Mouse (Mus musculus): Measurements from ENCODE around the gene Cdh16. TPM values are rescaled to one million over a fixed set of nuclear protein-coding genes. Genes with fewer than 3 reads are reported as not detected.
A peak's percentile ranks its signal among the peaks of the same experiment; 100 is the strongest.
"Not testable (repeated sequence)": the region's sequence is repeated elsewhere in the genome, so short reads cannot be mapped to it uniquely, and the experiment has no call there.

Gene Cdh16
- under 1 TPM; 0.54 to 0.63 TPM for total RNA-seq (2021)
- long read RNA-seq, experiment 1, partial matches to known transcripts, result 0 of 1 reads
- long read RNA-seq, experiment 1, other reads (novel, unspliced or antisense), result 0 of 1 reads
- long read RNA-seq, experiment 2, result 0 reads

DNA sequence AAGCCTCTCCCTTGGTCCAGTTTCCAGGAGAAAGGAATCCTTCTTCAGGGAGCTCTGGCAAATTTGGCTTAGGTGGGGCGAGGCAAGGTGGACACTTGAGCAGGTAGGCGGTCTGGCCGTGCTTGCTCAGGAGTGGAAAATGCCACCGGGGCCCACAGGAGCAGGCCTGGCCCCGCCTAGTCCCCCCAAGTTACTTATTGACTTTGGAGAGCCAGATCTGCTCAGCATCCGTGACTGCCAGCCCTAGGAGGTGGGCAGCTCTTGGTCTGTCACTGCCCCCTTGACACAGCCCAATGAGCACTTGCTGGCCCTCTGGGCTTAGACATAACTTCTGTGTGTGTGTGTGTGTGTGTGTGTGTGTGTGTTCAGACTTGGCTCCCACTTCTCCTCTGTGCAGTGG lies at the start of gene Cdh16:
Cdh16 (minus strand) TSS at position 236 of the 400 bp plus-strand sequence.
- no peak for DNase-seq

DNA sequence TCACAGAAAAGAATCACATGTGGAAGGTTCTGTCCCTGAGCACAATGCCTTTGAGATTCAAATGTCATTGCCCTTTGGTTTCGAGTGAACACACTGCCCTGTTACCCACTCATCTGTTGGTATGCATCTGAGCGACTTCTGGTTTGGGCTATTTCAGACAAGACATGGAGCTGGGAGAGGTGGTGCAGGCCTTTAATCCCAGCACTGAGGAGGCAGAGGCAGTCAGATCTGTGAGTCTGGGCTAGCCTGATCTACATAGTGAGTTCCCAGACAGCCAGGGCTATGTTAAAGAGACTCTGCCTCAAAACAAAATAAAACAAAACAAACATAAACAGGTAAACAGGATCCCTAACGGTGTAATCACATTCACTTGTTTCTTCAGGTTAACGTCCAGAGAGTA lies 31.4 kb upstream of the Cdh16 start:
- no peak for DNase-seq

DNA sequence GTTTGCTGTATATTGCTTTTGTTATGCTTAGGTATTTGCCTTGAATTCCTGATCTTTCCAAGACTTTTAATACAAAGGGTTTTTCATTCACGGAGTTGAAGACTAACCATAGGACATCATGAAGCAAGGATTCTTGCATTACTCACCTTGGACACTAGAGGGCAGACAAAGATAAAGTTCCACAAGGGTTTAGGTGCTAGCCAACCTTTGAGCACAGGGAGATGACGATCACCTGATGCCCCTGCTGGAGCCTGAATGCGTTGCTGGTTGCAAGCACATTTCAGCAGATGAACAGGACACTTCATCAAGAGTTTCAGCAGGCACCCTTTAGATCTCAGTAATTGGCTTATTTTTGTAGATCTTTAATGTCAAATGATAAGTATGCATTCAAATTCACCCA lies 30.8 kb upstream of the Cdh16 start:
- peak; percentile 54 for DNase-seq

DNA sequence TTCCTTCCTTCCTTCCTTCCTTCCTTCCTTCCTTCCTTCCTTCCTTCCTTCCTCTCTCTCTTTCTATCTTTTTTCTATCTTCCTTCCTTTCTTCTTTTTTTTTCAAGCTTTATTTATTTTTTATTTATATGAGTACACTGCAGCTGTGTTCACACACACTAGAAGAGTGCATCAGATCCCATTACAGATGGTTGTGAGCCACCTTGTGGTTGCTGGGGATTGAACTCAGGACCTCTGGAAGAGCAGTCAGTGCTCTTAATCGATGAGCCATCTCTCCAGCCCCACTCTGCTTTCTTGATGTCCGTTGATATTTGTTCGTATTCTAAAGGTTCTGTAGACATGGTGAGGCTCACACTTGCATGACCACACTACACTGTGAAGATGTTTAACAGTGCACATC lies 20.0 kb upstream of the Cdh16 start:
- not testable (repeated sequence) for DNase-seq

DNA sequence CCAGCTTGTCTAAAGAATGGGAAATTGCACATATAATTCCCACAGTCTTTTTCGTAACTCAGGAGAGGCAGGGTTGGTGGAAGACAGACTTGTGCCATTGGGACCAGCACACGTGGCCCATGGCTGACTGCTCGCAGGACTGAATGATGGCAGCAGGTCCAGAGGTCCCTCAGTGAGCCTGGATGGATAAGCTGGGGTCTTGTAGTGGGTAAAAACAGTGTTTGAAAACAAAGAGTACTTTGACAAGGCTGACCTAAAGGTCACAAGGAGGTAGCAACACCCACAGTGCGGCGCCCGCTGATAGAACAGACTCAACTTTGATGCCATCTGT lies 18.1 kb upstream of the Cdh16 start:
- DNase-seq, result no peak

DNA sequence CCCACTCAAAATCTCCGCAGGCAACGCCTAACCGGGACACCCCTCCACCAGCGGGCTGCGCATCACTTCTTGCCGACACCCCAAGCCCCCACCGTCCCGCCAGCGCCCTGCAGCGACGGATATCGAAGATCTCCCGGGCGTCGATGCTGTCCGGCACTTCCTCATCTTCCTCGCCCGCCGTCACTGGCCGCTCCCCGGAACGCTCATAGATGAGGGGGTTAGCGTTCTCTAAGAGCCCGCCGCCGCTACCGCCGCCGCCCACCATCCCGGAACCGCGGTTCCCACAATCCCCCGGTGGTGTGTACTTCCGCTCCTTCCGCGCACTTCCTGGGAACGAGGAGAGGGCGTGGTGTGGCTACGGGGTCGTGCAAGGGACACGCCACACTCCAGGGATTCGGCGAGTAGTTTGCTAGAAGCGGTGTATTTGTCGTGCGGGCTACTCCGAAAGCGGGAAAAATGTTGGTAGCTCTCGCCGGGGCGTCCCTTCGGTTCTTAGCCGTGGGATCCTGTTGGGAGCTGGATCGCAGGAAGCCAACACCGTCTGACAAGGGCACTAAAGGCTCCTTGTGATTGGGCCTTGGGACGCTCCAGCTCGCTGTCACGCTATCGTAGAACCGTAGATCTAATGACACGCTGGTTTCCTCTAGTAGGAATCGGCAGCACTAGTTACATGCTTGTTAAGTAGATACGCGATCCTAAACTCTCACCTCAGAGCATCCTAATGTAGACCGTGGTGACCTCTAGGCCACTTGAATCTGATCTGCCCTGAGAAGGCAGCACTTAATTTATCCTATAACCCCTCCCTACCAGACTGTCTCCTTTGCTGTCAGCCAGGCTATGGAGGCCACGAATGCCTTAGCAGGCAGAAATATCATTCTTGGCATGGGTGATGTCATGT lies 17.5 kb upstream of the Cdh16 start, which contains the start of gene Ciao2b:
Ciao2b (minus strand) TSS at position 540 of the 898 bp plus-strand sequence.
- peak; percentile 83 for DNase-seq

DNA sequence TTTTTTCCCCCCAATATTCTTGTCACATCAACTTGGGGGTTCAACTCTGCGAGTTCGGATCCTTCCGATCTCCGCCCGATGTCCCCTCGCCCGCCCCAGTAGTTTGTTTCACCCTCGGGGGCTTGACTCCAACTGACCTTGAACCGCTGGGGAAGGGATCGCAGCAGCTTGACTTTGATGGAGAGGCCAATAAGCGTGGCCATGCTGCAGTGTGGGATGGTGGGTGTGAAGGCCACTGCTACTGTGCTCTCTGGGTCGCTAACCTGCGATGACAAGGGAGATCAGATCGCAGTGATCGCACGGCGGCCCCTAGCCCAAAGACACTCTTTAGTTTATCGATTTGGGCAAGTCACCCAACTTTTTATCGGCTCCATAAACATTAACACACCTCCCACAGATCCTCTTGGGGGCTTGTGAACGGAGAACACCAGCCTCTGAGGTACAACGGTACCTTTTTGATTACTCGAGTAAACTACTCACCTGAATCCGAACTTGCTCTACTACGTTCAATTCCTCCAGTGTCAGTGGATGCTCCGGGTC lies 16.7 kb upstream of the Cdh16 start:
- DNase-seq, result no peak

DNA sequence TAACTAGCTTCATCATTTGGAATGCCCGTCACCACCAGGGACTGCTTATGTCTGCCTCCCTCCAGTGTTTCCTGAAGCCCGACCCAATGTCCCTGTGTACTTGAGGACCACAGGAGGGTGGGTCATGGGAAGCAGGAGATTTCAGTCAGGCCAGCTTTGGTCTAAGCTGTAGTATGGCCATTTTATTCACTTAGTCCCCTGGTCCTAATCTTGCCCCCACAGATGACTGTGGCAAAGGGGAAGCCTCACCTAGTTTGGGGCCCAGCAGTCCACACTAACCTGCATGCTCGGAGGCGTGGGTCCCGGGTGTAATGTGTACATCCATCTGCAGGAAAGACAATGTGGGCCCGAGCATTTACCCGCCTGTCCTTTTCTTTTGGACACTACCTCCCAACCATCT lies 16.0 kb upstream of the Cdh16 start:
- no peak for DNase-seq

DNA sequence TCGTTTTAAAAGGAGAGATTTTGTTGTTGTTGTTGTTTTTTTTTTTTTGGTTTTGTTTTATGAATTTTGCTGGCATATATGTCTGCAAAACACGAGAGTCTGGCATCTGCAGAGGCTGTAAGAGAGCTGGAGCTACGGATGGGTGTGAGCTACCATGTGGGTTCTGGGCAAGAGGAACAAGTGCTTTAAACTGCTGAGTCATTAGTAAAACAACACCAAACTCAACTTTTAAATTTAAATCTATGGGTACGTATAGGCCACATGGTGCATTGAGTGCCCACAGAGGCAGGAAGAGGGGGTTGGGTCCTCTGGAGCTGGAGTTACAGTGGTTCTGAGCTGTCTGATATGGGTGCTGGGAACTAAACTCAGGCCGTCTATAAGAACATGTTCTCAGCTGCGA lies 13.8 kb upstream of the Cdh16 start:
- DNase-seq, result no peak

DNA sequence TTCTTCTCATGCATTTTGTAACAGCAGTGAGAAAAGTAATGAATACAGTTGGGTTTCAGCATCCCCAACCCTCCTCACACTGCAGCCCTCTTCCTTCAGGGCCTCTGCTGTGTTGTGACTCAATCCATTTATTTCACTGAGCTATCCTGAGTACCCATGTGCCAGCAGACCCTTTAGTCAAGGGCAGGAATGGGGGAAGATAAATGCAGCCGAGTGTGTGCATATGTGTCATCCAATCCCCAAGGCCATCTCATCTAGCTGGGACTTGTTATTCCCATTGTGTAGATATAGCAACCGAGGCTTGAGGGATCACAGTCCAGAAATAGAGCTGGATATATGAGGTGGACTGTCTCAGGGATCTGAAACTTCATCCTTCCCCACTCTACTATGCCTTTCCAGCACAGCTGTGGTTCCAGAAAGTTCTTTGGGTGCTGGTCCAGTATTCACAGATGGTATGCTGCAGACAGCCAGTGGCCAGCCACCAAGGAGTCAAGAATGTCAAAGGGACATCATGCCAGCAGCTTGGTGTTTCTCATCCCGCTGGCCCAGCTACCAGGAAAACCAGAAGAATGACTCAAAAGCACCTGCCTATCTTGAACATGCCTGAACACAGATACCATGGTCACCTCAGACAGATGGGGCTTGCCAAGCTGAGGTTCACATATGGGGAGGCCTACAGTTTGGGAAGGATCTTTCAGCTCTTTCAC lies 11.0 kb upstream of the Cdh16 start:
- DNase-seq, result no peak

DNA sequence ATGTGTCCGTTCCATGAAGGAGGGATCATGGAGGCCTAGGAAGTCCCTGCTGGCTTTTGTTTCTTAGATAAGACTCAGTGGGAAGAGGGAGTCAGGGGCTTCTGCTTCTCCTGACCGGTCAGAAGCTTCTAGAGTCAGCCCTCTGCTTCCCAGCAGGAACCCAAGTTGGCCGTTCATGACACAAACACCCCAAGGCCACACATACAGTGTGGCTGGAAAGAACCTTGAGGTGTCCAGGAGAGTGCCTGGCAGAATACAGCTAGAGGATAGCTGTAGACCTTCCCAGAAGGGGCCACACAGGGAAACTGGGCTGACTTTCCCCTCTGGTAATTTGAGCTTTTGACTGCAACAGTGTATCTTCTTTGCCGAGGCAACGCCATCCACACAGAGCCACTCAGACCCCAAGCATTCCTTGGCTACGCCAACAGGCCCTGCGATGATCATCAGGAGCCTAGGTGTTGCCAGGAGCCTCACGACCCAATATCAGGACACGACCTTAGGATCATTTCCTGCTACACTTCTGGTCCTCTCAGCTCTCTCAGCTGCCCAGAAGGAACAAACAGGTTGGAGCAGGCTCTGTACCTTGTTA lies 9.1 kb upstream of the Cdh16 start:
- peak; percentile 23 for DNase-seq

DNA sequence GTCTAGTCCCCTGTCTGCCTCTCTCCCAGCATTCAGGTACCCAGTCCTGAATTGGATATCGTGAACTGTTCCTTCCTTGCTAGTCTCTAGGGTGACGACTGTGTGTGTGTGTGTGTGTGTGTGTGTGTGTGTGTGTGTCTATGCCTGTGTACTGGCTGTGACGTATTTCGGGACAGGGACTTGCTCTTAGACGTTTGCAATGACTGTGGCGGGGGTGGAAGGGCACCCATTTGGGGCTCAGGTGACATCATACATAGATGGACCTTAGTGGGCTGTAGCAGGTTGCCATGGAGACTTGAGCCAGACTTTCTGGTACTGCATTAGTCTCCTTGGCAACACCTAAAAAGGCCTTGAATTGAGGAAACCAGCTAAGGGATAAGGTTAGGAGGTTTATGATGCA lies 8.3 kb upstream of the Cdh16 start:
- peak; percentile 3 for DNase-seq

DNA sequence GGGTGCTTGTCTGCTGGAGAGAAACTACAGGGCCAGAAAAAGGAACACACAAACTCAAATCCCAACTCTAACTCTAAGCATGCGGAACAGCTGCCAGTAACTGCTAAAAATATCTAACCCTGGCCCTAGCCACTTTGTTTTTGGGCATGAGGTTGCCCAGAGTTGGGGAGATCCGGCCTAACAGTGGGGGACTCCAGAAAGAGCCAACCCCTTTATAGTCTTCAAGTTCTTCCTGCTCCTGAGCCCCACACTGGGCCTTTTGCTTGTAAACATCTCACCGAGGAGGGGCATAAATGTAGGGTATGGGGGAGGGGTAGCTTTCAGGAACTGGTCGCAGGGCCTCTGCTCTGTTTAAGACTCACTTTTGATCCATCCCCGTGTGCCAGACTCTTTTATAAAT lies 7.8 kb upstream of the Cdh16 start:
- peak; percentile 9 for DNase-seq

DNA sequence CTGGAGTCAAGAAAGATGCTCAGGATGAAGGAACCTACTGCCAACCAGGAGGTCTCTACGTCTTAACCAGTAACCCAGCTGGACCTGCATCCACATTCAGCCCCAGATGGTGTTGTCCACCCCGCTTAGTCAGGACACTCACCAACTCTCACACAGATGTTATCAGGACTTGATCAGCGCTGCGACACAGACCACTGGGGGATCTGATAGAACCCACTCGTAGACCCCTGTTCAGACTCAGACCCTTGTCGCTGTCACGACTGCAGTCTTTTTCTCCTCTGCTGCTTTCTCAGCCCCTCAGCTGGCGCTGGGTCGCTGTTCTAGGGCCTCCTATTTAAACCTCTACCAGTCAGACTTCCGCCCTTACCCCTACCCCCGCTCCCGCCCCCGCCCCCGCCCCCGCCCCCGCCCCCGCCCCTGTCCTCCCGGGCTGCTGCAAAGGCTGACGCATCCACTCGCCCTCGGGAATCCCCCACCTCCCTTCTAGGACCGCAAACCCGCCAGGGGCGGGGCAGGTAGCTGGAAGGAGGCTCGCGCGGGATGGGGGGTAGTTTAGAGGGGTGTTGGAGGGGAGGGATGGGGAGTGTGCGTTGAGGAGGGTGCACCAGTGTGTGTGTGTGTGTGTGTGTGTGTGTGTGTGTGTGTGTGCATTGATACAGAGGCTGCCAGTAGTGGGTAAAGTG lies 6.9 kb upstream of the Cdh16 start, which contains the start of gene Rrad:
Rrad (minus strand) TSS at position 347 of the 683 bp plus-strand sequence.
- peak; percentile 50 for DNase-seq

DNA sequence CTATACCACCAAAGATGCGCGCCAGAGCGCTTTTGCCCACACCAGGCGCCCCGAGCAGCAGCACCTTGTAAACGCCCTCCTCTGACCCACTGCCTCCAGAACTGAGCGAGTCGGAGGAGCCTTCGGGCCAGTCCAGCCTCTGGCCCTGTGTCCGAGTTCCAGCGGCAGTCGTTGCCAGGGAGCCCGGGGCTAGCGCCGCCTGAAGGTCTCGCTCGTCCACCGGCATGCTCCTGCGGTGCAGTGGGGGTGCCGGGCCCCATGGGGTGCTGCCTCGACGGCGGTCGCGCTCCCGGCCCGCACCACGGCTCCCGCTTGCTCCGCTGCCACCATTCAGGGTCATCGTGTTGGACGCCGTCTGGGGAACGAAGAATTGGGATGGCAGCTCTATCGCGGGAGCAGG lies 6.4 kb upstream of the Cdh16 start:
- peak; percentile 62 for DNase-seq

DNA sequence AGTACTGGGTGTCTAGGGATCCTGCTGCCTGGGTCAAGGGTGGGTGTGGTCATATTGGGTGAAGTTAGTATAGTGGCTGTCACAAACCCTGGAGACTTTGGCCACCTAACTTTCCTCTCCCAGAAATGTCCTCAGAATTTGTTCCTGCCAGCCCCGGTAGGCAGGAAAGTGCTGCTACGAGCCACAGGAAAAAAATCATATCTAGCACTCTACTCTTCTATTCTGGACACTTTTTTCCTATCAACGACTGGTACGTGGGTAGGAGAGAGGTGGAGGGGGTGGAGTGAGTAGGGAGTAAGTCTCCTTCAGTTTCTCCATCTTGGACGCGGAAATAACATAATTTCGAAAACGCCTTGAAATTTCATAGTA lies 5.9 kb upstream of the Cdh16 start:
- DNase-seq, result no peak

DNA sequence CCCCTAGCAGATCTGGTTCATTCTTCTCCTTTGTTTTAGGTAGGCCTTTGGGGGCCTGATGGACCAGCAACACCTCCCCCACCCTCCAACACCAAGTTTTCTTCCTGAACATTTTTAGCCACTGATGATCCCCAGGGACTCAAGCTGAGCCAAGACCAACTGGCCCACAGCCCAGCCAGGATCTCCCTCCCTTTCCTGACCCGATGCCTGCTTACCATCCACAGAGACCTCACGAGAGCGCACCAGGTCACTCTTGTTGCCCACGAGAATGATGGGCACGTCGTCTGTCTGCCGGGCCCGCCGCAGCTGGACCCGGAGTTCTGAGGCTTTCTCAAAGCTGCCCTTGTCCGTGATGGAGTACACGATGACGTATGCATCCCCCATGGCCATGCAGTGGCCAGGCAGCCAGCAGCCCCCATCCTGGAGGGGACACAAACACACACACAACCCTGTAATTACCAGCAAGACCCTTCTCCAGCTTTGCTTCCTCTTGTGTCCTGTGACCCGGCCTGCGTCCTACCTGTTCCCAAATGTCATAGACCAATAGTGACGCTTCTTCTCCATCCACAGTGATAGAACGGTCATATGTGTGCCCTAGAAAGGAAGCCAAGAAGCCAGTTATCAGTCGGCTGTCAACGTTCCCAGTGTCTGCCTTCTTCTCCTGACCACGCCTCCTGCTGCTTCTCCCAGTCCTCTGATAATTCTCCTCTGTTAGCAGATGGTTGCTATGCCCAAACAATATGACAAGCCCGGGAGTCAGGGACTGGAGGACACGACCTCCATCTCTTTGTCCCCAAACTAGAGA lies 5.3 kb upstream of the Cdh16 start:
- DNase-seq, result peak; percentile 47

DNA sequence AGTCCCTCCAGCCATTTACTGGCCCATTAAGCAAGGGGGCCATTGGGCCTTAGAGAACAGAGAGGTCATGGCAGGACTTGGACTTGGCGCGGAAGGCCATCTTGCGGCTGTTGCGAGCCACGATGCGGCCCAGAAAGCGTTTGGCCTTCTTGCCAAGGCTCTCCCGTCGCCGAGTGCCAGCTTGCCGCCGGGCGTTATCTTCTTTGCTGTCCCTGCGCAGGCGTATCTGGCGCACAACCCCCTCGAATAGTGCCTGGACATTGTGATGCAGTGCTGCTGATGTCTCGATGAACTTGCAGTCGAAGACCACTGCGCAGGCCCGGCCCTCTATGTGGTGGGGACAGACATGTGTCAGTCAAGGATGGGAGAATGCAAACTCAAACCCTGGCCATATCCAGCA lies 4.2 kb upstream of the Cdh16 start:
- DNase-seq, result peak; percentile 4

DNA sequence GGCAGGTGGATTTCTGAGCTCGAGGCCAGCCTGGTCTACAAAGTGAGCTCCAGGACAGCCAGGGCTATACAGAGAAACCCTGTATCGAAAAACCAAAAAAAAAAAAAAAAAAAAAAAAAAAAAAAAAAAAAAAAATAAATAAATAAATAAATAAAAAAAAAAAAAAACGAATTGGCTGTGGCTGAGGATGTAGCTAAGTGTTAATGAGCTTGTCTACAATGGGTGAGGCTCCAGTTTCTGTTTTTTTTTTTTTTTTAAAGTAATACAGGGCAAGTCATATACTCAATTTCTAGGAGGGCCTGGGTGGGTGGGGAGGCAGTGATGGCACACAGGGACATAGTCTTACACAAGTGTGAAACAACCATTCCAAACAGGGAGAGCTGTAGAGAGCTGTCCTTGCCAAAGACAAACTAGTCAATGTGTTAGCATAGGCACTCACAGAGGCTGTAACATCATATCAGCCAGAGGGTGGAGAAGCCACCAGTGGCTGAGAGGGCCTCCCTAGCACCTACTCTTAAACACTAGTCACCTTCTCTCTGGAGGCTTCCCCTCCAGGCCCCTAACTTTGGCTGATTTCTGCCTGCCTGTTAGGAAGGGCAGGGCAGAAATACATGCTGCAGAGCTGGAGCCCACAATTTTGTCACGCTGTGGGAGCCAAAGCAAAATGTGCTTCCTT lies 3.0 kb upstream of the Cdh16 start:
- no peak for DNase-seq

DNA sequence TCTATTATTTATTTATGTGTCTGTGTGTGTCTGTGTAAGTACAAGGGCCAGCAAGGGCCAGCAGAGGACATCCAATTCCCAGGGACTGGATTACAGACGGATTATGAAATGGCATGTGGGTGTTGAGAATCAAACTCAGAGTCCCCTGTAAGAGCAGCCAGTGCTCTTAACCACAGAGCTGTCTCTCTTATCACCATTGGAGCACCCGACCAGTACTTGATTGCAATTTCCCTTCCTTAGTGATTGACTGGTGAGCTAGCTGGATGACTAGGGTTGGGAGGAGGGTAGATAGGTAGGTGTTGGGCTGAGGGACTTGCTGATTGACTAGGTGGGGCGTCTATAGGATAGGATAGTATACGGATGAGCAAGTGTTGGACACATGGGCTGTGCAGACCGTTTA lies 3.4 kb downstream of the Cdh16 start:
- no peak for DNase-seq

DNA sequence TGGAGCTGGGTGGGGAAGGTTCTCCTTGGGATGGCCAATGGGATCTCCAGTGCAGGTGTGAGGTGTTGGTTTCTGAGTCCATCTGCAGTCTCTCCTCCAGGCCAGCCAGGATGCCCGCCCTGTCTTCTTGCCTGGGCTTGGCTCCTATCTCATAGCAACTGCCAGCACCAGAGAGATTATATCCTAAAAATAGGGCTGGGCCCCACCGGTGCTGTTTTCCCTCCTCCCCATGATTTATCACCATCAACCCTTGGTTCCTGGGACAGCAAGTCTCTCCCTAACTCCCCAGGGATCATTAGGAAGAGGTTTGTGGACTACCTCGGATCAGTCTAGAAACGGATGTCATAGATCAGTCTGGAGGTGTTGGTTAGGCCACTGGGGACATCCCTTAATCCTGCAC lies 11.1 kb downstream of the Cdh16 start:
- DNase-seq, result no peak

Data from gastrocnemius, postnatal 10 days (tissue).